Mouse (Mus musculus): ENCODE measurements around the gene Ice1. TPM values are rescaled to one million over a fixed set of nuclear protein-coding genes. Genes with fewer than 3 reads are reported as not detected.

Ice1 gene
- polyA plus RNA-seq, 1 experiment from 2014 or later: 15.5 TPM

DNA sequence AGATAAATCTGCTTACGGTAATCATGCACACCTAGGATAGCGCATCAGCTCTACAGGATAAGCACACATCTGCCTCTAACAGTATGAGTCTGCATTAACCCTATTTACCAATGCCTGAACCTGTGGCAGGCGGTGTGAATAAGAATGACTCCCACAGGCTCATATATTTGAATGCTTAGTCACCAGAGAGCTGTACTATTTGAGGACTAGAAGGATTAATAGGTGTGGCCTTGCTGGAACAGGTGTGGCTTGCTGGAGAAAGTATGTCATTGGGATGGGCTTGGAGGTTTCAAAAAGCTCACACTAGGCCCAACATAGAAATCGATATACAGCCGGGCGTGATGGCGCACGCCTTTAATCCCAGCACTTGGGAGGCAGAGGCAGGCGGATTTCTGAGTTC is 15.9 kb downstream of the Ice1 start:
- H3K79me2 ChIP-seq (ENCODE audit: inconsistent target): peaks cover 57% of the 10 kb centered on the region
- no peak overlapping the region for H3K27ac ChIP-seq
- no peak overlapping the region for H3K4me3 ChIP-seq (ENCODE audit: inconsistent target)
- H3K36me3 ChIP-seq (ENCODE audit: inconsistent target): peaks cover 25% of the 10 kb centered on the region; the same call in 1 of the 2 replicates
- WGBS (ENCODE audit: missing documents): 92% methylated on average over 5 of the region's 9 CpGs

DNA sequence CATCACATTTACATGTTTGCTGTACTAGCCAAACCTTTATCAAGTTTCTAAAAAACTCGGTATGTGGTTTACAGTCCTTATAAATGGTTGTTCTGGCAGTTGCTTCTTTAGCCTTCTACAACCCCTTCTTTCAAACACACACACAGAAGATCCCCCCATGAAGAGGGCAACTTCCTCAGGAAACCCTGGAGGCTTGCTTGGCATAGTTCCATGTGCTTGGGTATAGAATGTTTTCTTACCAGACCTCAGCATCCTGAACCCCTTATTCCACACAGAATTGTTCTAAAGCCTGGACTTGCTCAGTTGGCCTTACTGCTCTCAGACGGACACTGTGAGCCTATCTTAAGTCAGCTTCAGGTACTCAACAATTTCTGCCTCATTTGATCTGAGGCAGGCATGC is 24.6 kb downstream of the Ice1 start:
- 27% methylated on average over 2 of the region's 2 CpGs for WGBS (ENCODE audit: missing documents)
- H3K79me2 ChIP-seq (ENCODE audit: inconsistent target): no peaks in the 10 kb centered on the region
- no peak overlapping the region for H3K27ac ChIP-seq
- no peak overlapping the region for H3K4me3 ChIP-seq (ENCODE audit: inconsistent target)
- peaks cover 68% of the 10 kb centered on the region for H3K36me3 ChIP-seq (ENCODE audit: inconsistent target)

DNA sequence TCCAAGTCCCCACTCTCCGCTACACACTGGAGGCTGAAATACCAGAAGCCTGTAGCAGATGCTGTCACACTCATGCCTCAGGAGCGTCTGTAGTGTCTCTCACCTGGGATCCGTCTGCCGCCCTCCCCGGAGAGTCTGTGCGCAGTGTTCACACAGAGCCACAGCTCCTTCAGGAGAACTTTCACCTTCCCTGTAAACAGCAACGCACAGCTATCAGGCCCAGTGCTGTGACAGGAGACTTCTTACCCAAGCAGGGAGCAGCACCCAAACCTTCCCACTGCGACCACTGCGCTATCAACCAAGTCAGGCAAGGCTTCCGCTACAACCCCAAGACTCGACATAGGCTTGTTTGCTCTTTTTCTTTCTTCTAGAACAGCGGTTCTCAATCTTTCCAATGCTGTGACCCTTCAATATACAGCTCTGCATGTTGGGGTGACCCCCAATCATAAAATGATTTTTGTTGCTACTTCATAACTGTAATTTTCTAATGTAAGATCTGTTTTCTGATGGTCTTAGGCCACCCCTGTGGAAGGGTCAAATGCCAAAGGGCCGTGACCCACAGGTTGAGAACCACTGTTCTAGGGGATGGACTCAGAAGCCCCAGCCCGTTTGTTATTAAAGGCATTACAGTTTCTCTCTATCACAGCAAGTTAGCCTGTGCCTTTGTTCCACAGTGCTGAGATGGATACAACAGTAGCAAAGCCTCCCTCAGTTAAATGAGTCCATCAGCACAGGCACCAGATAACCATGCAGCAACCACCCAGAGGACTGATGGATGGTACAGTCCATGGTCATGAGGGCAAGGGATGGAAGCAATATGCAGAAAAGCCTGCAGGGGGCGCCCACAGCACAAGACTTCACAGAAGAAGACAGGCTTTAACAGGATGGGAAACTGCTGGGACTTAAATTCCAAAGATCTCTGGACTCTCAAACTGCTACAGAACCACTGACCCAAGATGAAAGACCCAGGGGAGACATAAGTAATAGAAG is 26.7 kb downstream of the Ice1 start:
- Histone ChIP-seq H3K4me3 (ENCODE audit: inconsistent target) (no peak overlapping the region), H3K36me3 (ENCODE audit: inconsistent target) (peaks cover 76% of the 10 kb centered on the region), H3K27ac (no peak overlapping the region), H3K79me2 (ENCODE audit: inconsistent target) (no peaks in the 10 kb centered on the region)
- WGBS (ENCODE audit: missing documents): 89% methylated on average over 14 of the region's 15 CpGs

DNA sequence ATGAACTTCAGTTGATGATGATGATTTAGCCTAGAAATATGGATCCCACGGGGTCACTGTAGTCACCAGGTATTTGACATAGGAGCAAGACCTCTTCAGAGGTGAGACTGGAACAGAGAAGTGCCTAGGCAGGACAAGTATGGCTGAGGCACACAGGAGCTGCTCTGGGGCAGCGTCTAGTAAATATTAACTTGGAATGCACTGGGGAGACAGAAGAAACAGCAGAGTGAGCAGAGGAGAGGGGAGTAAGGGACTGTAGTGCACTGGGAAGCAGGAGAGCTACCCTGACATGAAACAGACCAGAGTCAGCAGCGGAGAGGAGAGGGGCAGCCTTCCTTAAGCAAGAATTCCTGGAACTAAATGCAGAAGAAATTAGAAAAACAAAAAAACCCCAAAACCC is 27.8 kb downstream of the Ice1 start:
- no peaks in the 10 kb centered on the region for H3K79me2 ChIP-seq (ENCODE audit: inconsistent target)
- peaks cover 76% of the 10 kb centered on the region for H3K36me3 ChIP-seq (ENCODE audit: inconsistent target)
- no peak overlapping the region for H3K4me3 ChIP-seq (ENCODE audit: inconsistent target)
- no peak overlapping the region for H3K27ac ChIP-seq
- 94% methylated on average over 3 of the region's 3 CpGs for WGBS (ENCODE audit: missing documents)

DNA sequence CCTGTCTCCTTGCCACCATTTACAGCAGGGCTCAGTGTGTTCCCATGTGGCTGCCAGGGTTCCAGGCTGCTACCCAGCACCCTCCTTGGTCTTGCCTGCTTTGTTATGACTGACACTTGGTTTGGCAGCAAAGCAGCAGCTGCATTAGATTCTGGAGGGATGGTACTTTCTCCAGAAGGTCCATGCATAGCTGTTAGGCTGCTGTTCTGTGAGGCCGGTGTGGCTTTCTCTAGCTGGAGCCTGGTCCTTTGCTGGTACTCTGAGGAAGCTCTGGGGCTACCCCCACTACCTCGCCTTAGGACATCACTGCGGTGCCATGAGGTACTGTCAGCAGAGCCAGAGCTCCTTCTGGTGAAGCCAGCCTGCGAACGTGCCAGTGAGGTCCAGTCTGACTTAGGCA is 32.1 kb downstream of the Ice1 start:
- WGBS (ENCODE audit: missing documents): 94% methylated on average over 5 of the region's 5 CpGs
- H3K36me3 ChIP-seq (ENCODE audit: inconsistent target): peaks cover 91% of the 10 kb centered on the region
- no peak overlapping the region for H3K4me3 ChIP-seq (ENCODE audit: inconsistent target)
- no peak overlapping the region for H3K27ac ChIP-seq
- H3K79me2 ChIP-seq (ENCODE audit: inconsistent target): no peaks in the 10 kb centered on the region

DNA sequence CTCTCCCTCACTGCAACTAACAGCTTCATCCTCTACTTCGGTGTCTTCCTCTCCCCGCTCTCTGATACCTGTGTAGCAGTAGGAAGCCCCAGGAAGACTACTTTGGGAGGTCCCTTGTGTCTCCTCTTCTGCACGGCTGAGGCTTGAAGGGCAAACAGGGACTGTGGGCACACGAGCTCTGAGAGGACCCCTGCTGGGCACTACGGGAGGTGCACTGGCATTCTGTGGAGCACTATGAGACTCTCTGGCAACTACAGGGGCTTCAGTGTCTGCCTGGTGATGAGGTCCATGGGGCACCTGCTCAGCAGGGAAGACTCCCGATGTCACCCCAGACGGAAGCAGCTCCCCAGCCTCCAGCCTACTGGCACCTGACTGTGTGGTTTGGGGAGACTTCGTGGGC is 32.7 kb downstream of the Ice1 start:
- peaks cover 89% of the 10 kb centered on the region for H3K36me3 ChIP-seq (ENCODE audit: inconsistent target)
- 89% methylated on average over 8 of the region's 8 CpGs for WGBS (ENCODE audit: missing documents)

DNA sequence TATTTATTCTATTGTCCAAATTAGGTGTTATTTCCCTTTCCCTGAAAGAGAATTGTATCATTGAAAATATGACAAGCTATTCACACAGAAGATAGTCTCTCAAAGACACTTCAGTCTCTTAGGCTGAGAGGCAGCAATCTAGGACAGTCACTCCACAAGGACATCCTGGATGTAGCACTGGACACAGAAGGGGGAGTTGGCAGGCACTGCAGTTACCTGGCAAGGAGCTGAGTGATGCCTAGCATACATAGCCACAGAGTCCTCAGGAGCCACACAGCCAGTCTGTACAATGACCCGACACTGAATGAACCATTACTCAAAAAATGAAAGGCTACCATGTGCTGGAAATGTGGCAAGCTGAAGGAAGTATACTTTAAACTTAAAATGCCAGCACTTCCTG is 35.9 kb downstream of the Ice1 start:
- H3K79me2 ChIP-seq (ENCODE audit: inconsistent target): no peaks in the 10 kb centered on the region
- no peak overlapping the region for H3K27ac ChIP-seq
- peaks cover 75% of the 10 kb centered on the region for H3K36me3 ChIP-seq (ENCODE audit: inconsistent target)
- H3K4me3 ChIP-seq (ENCODE audit: inconsistent target): no peak overlapping the region
- 100% methylated on average over 1 of the region's 1 CpGs for WGBS (ENCODE audit: missing documents)

More for the DNA sequence above, 32.7 kb downstream of the Ice1 start:
- no peak overlapping the region for H3K4me3 ChIP-seq (ENCODE audit: inconsistent target)
- no peak overlapping the region for H3K27ac ChIP-seq
- H3K79me2 ChIP-seq (ENCODE audit: inconsistent target): no peaks in the 10 kb centered on the region

DNA sequence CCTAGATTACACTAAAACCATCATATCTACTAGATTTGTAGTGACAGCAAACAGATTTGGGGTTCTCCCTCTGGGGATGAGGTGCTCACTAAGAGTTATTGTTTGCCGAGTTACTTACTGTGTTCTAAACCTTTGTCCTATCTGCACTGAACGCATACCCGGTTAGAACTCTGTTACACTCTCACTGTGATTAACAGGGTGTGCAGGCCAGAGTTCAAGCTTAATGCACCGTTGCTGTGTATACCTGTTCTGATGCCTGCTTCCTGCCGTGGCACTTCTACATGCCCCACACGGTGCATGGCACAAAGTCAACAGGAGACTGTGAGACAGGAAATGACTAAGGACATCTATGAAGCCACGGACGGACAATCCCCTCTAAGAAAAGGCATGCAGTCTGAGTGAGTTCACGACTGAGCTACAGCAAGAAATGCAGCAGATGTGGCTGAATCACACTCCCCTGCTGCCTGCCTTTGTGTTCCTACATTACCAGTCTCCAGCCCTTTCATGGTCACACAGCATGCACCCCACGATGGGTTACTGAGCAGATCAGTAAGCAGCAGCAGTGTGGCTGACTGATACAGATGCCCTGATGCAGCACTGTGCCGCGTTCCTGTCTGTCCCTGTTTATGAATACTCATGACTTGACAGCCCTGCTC is 37.3 kb downstream of the Ice1 start:
- peaks cover 75% of the 10 kb centered on the region for H3K36me3 ChIP-seq (ENCODE audit: inconsistent target)
- no peaks in the 10 kb centered on the region for H3K79me2 ChIP-seq (ENCODE audit: inconsistent target)
- 51% methylated on average over 12 of the region's 12 CpGs for whole genome bisulfite sequencing (ENCODE audit: missing documents)
- no peak overlapping the region for H3K4me3 ChIP-seq (ENCODE audit: inconsistent target)
- H3K27ac ChIP-seq: no peak overlapping the region

DNA sequence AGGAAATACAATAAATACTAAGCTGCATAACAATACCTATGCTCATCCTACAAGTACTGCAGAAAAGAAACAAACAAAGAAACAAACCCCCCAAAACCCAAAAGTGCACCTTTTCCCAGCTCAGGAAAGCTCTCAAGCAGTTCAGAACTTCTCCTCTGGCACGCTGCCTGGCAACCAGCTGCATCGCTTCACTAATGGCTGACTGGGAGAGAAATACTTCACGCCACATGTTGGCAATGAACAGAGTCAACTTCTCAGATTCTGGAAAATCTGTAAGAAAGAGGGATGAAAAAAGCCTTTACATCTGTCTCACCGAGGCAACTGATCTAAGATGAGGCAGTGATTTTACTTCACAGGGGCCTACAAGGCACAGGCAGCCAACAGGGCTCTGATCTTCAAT is 38.5 kb downstream of the Ice1 start:
- Histone ChIP-seq H3K36me3 (ENCODE audit: inconsistent target) (peaks cover 76% of the 10 kb centered on the region), H3K4me3 (ENCODE audit: inconsistent target) (no peak overlapping the region), H3K79me2 (ENCODE audit: inconsistent target) (no peaks in the 10 kb centered on the region), H3K27ac (no peak overlapping the region)
- WGBS (ENCODE audit: missing documents): 98% methylated on average over 4 of the region's 4 CpGs

DNA sequence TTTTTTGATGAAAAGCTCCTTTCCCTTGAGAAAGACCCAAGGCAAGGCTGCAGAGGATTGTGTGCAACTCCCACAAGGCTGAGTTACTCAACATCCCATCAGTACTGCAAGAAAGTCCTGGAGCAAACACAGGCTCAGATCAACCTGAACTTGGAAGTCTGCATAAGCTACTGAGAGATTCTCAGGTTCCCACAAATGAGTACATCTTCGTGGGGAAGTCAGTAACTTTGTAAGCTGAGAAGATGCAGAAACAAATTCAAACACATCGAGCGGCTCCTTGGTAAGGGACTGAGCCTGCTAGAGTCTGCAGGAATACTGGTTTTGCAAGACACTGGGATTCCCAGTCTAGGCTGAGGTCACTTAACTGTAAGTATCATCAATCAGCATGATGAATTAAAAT is 40.5 kb downstream of the Ice1 start:
- no peaks in the 10 kb centered on the region for H3K79me2 ChIP-seq (ENCODE audit: inconsistent target)
- 98% methylated on average over 3 of the region's 3 CpGs for WGBS (ENCODE audit: missing documents)
- H3K36me3 ChIP-seq (ENCODE audit: inconsistent target): peaks cover 82% of the 10 kb centered on the region
- no peak overlapping the region for H3K27ac ChIP-seq
- no peak overlapping the region for H3K4me3 ChIP-seq (ENCODE audit: inconsistent target)

DNA sequence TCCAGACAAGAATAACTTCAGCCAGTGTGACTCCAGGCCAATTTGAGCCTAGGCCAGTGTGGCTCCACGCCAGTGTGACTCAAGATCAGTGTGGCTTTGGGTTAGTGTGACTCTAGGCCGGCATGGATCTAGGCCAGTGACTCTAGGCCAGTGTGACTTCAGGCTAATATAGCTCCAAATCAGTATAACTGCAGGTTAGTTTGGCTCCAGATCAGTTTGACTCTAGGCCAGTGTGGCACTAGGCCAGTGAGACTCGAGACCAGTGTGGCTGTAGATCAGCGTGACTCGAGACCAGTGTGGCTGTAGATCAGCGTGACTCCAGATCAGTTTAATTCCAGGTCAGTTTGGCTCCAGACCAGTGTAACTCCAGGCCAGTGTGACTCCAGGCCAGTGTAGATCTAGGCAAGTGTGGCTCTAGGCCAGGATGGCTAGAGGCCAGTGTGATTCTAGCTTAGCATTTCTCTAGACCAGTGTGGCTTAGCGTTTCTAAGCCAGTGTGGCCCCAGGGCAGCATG is 47.1 kb downstream of the Ice1 start:
- WGBS (ENCODE audit: missing documents): 94% methylated on average over 7 of the region's 7 CpGs
- Histone ChIP-seq H3K4me3 (ENCODE audit: inconsistent target) (no peak overlapping the region), H3K79me2 (ENCODE audit: inconsistent target) (no peaks in the 10 kb centered on the region), H3K27ac (no peak overlapping the region), H3K36me3 (ENCODE audit: inconsistent target) (peaks cover 75% of the 10 kb centered on the region)

DNA sequence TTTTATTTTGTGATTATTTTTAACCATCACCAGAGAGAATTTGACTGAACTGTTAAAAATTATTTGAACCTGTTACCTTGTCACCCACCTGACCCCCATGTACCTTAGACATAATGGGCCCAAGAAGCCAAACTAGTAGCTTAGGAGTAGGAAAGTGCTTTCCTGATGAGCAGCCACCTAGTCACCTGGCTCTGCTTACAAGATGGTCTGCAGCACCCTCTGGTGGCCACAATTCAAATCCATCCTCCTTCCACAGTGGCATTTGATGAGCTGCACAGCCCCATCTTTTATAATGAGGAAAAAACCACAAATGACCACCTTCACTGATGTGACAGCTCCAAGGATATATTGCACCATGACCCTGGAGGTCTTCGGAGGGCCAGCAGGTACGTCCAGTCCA is 50.5 kb downstream of the Ice1 start:
- H3K79me2 ChIP-seq (ENCODE audit: inconsistent target): no peaks in the 10 kb centered on the region
- peaks cover 42% of the 10 kb centered on the region for H3K36me3 ChIP-seq (ENCODE audit: inconsistent target)
- H3K4me3 ChIP-seq (ENCODE audit: inconsistent target): no peak overlapping the region
- 91% methylated on average over 2 of the region's 2 CpGs for WGBS (ENCODE audit: missing documents)
- H3K27ac ChIP-seq: no peak overlapping the region

DNA sequence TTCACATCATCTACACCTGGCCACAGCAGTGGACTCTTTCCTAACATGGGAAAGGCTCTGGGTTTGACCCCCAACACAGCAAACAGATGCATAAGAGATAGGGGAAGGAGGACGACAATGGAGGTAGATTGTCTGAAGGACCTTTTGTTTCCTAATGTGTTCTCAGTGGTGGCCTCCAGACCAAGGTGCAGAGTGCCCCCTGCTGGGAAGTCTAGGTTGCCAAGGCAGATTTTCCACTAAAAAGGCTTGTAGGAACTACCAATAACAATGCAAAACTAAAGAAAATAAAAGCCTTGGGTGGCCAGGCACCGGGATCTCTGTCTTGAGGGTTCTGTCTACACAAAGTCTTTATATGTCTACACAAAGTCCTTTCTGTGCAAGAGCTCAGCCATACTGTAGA is 54.9 kb downstream of the Ice1 start:
- Histone ChIP-seq H3K27ac (no peak overlapping the region), H3K36me3 (ENCODE audit: inconsistent target) (no peaks in the 10 kb centered on the region), H3K79me2 (ENCODE audit: inconsistent target) (no peaks in the 10 kb centered on the region), H3K4me3 (ENCODE audit: inconsistent target) (no peak overlapping the region)
- WGBS (ENCODE audit: missing documents): 37% methylated on average over 2 of the region's 2 CpGs

DNA sequence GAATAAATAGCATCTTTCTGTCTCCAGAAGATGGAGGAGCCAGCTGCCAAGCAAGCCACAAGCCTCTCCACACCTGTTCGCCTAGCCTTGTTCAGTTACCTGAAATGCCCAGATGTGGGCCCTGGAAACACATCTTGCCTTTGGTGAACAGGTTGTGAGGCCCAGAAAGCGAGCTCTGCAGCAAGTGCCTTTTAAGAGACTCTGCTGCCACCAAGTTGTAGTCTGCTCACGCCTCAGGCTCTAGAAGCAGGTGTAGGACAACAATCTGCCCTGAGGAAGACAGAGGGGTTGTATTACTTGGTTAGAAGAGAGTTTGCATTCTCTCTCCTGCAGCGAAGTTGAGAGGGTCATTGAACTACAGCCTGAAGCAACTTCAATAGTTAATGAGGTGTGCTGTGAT is 55.9 kb downstream of the Ice1 start:
- no peaks in the 10 kb centered on the region for H3K79me2 ChIP-seq (ENCODE audit: inconsistent target)
- no peak overlapping the region for H3K4me3 ChIP-seq (ENCODE audit: inconsistent target)
- H3K36me3 ChIP-seq (ENCODE audit: inconsistent target): no peaks in the 10 kb centered on the region
- 98% methylated on average over 4 of the region's 4 CpGs for WGBS (ENCODE audit: missing documents)
- H3K27ac ChIP-seq: no peak overlapping the region

DNA sequence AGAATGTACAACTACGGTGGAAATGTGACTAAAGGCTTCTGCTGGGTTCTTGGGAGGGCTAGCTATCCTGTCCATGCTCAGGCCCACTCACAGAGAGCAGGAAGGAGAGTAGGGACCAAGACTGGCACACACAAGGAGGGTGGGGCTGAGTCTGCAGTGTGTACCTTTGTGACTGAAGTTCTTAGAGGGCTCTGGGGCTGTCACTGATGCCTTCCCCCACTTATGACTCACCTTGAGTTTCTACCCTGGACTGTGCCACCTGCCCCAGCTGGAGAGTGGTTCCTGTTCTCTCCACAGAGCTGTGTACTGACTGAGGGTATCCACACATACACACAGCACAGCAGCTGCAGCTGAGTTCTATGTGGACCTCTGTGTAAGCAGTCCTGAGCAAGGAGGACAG is 63.2 kb downstream of the Ice1 start:
- Histone ChIP-seq H3K36me3 (ENCODE audit: inconsistent target) (no peaks in the 10 kb centered on the region), H3K79me2 (ENCODE audit: inconsistent target) (no peaks in the 10 kb centered on the region), H3K27ac (no peak overlapping the region), H3K4me3 (ENCODE audit: inconsistent target) (no peak overlapping the region)
- WGBS (ENCODE audit: missing documents): 90% methylated on average over 1 of the region's 1 CpGs

Data from macrophage (primary cell).